Mouse (Mus musculus): ENCODE data around the gene Olfr1406. TPM values are rescaled to one million over a fixed set of nuclear protein-coding genes. Genes with fewer than 3 reads are reported as not detected.

The Olfr1406 gene
- polyA plus RNA-seq (2017; shearing (Covaris generic)) = 0.21 TPM

DNA sequence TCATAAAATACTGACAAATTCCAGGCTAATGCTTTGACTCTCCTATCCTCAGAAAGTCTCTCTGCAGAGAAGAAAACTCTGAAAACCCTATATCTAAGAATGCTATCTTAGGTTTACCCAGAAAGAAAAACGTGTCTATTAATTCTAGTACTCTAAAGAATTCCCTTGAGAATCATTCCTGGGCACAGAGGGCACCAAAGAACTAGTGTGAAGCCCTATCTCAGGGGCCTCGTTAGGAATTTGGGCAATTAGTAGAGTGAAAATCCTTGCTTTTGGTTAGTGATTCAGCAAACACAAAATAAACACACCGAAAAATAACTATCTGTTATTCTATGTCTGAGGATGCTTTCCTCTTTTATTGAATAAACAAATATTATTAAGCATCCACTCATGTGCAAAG, at the start of gene Olfr1406:
Gene Olfr1406, minus strand, starts transcription at position 101 of the 400 bp plus-strand sequence.

DNA sequence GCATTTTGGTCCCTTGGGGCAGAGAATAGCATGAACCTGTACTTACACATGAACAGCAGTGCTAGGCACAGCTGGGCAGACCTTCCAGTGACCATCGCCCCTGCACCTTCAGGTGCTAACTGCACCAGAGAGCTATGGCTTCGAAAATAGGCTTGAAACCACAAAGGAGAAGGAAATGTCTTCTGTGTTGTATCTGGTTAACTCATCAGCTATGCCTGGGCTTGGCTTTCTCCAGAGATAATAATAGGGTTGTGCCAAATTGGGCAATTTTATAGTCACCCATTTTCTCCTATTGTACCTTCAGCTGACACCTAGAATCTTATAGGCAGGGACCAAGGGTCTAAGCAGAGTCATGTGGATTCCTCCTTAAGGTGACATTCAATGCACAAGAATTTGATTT, 36.6 kb upstream of the Olfr1406 start, which contains the start of gene Fcer1a:
Gene Fcer1a, minus strand, starts transcription at position 134 of the 400 bp plus-strand sequence.

GRCm38 (mm10) chr1:173212092-173212491, 21.7 kb upstream of the Olfr1406 start, which contains the start of gene Olfr1404:
Gene Olfr1404 (plus strand): TSS chr1:173212392.

DNA sequence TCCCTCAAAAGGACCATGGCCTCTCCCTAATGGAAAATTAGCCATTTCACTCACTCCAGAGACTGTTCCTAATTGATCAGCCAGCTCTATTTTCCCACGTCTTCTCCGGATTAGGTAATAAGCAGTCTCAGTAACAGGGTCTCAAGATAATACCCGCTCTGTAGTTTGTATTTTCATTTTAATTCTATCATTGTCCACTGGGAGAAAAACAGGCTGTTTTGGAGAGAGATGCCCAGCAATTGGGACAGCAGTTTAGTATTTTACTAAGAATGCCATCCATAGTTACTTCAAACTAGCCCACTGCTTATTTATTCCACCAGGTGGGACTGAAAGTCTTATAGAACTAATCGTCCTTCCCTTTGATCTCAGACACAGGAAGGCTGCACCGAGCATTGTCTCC, 7.1 kb upstream of the Olfr1406 start, which contains the start of gene Olfr218:
Gene Olfr218, plus strand, starts transcription at position 301 of the 400 bp plus-strand sequence.

GRCm38 (mm10) chr1:173137274-173137673, 53.2 kb downstream of the Olfr1406 start, which contains the start of gene Olfr1408:
Gene Olfr1408 (minus strand): TSS chr1:173137374.

Other genes starting within 250 kb of the Olfr1406 start
- not detected for gene Olfr16, start 240.2 kb downstream of the Olfr1406 start, polyA plus RNA-seq (2017; shearing (Covaris generic))
- not detected for gene Olfr1408, start 53.3 kb downstream of the Olfr1406 start, polyA plus RNA-seq (2017; shearing (Covaris generic))
- gene Olfr218, start 7.2 kb upstream of the Olfr1406 start, polyA plus RNA-seq (2017; shearing (Covaris generic)) = not detected
- not detected for gene Olfr1404, start 21.8 kb upstream of the Olfr1406 start, polyA plus RNA-seq (2017; shearing (Covaris generic))
- gene Fcer1a, start 36.6 kb upstream of the Olfr1406 start, polyA plus RNA-seq (2017; shearing (Covaris generic)) = not detected
- not detected for gene Olfr418, start 75.4 kb upstream of the Olfr1406 start, polyA plus RNA-seq (2017; shearing (Covaris generic))
- gene Mptx2, start 87.1 kb upstream of the Olfr1406 start, polyA plus RNA-seq (2017; shearing (Covaris generic)) = not detected
- gene Ackr1, start 143.1 kb upstream of the Olfr1406 start, polyA plus RNA-seq (2017; shearing (Covaris generic)) = 2.0 TPM
- gene Aim2, start 160.2 kb upstream of the Olfr1406 start, polyA plus RNA-seq (2017; shearing (Covaris generic)) = 50.3 TPM
- gene Cadm3, start 177.1 kb upstream of the Olfr1406 start, polyA plus RNA-seq (2017; shearing (Covaris generic)) = 0.24 TPM